Mouse (Mus musculus) cerebellum, adult 9-11 months (tissue): ENCODE results near the gene Upk3bl.
A peak's percentile ranks its signal among the peaks of the same experiment; 100 is the strongest.
"Not testable (repeated sequence)": the region's sequence is repeated elsewhere in the genome, so short reads cannot be mapped to it uniquely, and the experiment has no call there.

Source experiments
- DNase-seq: peaks from one replicate; pipeline ENCODE4 v3.0.0; 2022

Gene Upk3bl

DNA sequence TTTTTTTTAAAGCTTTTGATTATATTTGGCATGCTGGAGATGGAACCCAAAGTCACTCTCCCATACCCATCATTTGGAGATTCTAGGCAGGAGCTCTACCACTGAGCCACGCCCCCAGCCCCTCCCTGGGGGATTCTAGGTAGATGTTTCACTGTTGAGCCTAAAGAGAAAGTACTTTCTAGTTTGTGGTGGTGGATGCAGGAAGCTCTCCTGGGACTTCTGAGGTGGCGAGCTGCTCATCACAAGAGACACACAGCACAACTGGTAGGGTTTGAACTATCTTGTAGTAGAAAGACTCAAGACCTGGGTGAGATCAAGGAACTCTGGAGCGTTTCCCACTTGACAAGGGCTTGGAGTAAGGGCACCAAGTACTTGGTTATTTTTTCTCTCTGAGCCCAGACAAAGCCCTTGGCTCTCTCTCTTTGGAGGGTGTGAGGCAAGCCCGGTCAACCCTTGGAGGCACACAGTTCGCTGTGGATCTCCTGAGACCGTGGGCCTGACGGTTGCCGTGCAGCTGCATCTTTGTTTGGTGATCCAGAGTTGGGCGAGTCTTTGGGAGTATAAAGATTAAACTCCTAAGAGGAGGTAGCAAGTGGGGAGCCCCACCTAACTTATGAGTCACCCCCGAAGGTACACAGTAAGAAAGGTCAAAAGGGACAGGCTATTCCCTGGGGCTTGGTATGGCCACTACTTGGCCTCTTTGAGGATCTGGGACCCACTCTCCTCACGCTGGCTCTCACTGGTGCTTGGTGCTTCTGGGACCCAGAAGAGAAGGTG, at the start of gene Upk3bl:
Gene Upk3bl, plus strand, starts transcription at position 192 of the 777 bp plus-strand sequence.
- DNase-seq, result no peak

DNA sequence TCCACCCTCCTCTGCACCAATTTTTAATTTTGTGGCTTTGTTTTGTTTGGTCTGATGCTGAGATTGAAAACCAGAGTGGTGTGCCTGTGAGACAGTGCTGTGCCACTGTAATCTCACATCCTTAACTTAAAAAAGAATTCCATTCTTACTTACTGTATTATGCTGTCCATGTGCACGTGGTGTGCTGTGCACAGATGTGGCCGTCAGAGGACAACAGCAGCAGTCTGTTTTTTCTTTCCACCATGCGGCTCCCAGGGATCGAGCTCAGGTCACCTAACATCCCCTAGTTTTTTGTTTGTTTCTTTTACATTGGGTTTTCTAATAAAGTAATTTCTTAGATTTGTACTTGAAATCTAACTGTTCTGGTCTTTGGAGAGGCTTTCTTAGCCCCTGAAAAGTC, 49.8 kb upstream of the Upk3bl start:
- no peak for DNase-seq

DNA sequence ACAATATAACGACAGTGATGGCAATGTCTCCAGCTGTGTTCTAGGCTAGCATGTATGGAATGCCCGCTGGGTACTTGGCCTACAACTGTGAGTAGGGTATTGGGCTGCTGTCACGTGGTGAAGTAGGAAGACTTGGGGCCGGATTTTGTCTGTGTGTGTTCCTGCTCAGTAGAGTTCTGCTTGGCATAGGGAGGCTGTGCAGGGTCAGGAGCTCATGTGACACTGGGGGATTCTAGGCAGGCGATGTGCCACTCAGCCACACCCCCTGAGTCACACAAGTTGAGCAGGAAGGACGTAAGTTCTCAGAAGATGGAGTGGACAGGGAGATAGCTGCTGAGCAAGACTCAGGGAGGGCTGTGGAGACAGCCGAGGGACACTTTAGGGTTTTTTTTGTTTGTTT, 46.5 kb upstream of the Upk3bl start:
- no peak for DNase-seq

DNA sequence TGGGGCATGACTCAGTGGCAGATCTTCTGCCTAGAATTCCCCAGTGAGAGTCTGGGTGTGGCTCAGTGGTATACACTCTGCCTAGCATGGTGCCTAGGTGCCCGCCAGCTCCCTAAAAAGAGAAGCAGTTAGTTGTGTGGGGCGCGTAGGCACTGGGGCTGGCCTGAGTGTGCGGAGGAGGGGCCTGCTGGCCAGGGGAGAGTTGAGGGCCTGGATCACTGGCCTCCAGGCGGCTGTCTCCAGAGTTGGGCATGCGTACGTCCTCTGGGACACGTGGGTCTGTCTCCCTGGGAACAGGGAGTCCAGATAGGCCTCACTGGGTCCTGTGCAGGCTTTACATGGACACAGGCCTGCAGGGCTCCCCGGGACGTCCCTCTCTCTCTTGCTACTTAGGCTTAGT, 39.4 kb upstream of the Upk3bl start:
- DNase-seq, result no peak

DNA sequence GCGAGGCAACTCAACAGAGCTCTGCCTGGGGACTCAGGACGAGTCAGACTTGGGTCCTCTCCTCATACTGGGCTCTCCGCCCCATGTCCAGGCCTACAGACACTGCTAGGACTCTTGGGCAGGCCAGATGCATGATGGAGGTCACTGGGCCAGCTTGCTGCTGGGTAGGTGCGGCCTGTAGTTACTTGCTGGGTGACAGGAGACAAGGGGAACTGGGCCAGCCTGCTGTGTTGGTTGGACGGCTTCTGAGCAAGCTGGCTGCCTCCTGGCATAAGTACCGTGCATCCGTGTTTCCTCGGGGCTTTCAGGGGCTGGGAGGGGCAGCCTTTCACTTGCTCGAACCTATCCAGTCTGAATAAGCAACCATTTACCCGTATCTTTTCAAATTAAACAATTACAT, 38.7 kb upstream of the Upk3bl start:
- no peak for DNase-seq

DNA sequence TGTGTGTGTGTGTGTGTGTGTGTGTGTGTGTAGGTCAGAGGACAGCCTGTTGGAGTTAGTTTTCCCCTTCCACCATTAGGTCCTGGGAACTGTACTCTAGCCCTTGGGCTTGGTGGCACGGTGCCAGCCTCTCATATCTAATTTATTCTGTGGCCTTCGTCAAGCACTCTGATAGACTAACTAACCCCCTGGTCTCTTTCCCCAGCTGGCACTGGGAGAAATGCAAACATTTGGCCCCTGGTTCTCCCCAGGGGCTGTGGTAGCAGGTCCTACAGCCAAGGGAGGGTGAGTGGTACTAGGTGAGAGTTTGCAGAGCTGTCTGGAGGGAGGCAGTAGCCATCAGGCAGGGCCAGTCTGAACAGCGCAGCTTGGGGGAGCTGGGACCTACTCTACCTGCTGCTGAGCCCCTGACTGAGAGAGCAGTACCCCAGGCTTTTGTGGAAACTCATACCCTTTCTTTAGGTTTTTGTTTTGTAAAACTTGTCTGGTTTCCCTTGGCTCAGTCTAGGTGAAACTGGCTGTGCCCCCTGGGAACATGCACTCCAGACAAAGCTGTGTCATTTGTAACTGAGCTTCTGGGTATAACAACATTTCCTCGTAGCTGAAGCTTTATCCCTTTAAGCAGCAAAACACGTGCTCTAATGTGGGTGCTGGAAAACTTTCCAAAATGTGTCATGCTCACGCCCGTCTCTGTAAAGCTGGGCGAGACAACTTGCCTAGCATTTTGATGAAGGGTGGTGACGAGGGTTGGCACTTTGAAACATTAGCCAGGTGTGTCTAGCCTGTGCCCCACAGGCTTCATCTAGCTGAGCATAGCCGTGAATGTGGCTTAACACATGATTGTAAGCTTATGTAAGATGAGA, 38.0 kb upstream of the Upk3bl start:
- no peak for DNase-seq

DNA sequence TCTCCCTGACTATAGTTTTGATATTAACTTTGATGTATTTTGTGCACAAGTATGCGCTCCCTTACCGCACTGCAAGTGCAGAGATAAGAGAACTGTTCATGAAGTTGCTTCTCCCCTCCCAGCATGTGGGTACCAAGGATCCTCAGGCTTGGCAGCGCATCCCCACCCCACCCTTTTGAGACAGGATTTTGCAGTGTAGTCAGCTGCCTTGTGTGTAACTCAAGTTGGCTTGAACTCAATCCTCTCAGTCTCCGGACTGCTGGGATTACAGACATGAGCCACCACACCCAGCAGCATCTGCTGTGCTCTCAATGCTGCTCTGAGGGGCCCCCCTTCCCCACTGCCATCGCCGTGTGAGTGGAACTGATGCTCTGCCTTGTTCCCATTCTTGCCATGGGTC, 37.0 kb upstream of the Upk3bl start:
- DNase-seq, result no peak

DNA sequence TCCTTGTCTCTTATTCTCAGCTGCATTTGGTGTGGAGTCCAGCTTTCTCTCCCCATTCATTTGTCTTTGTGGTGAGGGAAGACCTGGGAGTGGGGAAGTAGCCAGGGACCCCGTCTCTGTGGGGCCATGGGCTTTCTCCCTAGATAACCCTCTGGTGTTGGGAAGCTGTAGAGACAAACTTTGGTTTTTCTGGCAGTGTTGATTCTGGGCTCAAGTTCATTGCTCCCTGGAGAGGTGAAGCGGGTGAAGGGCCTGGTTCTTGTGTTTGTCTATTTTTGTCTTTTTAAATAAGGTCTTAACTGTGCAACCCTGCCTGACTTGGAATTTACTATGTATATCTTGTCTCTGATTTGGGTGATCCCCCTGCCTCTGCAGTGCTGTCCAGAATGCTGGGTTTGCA, 35.6 kb upstream of the Upk3bl start:
- DNase-seq, result no peak

DNA sequence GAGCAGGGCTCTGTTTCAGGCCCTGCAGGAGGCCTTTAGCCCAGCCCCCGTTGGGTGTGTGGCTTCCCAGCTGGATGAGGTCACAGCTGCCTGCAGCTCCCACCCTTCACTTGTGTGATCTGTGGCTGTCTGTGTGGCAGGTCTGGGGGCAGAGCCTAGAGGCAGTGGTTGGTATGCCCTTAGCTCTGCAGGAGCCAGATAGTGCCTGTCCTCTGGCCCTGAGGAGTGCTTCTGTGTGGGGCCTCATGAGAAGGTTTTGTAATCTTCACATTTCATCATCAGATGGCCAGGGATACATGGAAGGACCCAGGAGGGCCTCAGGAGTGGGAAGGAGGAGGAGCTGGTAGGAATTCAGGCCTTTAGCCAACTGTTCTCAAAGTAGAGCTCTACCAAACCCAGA, 34.4 kb upstream of the Upk3bl start:
- DNase-seq, result no peak

DNA sequence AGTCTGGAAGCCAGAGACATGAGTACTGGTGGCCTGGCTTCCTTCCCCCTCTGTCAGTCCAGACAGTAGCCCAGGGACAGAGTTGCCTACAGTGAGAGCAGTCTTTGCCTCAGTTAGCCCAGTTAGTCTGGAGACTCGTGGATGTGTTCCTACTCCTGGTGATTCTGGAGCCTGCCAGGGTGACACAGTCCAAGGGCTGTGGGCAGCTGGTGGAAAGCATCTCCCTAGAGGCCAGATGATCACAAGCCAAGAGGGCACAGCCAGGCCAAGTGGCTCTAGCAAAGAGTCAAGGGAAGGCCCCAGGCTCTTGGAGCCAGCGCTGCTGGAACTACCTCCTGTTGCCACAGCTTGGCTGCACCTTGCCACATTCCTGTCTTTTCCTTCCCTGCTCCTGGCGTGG, 28.6 kb upstream of the Upk3bl start:
- peak; percentile 57 for DNase-seq

DNA sequence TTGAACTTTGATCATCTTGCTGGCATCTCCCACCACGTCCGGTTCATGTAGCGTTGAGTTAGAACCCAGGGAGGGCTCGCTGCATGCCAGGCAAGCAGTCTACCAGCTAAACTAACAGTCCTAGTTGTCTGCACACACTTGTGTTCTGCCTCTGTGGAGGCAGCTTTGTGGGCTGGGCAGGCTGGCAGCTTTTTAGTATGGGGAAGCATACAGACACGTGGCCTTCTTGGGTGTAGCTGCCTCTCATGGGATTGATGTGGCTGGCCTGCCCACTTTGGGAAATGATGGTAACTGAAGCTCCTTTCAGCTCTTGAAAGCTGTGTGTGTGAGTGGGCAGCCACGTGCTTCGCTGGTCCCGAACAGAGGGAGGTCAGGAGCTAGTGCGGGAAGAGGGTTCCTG, 27.4 kb upstream of the Upk3bl start:
- no peak for DNase-seq

DNA sequence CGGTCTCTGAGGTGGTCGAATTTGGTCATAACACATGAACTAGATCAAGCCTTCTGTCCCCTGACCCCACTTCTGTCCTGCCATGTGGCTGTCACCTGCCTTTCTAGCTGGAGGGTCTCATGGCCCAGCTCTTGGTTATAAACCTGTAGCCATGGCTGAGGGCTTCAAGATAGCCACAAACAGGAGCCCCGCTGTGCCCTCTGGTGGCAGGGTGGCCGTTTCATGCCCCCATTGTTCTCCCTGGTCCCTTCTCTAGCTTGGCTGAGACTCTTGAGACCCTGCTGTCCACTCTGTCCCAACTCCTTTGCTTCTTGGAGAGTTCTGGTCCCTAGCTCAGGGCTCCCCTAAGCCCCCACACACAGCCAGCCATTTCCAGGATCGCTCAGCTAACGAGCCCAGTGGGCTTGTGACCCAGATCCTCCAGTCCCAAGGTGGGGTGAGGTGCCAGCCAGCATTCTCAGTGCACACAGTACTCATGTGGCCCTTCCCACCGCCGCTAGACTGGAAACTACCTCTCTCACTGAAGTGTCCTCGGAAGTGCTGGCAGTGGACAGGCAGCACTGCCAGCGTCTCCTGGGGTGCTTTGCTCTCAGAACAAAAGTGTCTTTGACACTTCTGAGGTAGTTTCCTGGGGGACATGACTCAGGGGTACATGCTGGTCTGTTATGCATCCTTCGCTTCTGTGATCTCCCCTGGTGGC, 26.5 kb upstream of the Upk3bl start:
- DNase-seq, result no peak

DNA sequence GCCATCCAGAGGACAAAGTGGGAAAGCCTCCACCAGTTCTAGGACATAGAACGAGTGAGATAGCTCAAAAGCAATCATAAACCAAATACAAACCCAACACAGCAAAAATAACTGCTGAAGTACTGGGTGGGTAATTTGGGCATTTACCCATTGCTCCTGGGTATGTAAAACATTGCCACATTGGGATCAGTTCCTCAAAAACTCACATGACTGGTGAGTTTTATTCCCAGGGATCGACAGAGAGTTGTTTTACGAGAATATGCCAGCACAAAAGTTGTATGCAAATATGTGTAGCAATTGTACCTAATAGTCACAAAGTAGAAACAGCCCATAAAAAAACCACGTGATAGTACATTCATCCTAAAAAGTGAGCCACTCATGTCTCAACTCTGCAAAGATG, 19.4 kb upstream of the Upk3bl start:
- no peak for DNase-seq

DNA sequence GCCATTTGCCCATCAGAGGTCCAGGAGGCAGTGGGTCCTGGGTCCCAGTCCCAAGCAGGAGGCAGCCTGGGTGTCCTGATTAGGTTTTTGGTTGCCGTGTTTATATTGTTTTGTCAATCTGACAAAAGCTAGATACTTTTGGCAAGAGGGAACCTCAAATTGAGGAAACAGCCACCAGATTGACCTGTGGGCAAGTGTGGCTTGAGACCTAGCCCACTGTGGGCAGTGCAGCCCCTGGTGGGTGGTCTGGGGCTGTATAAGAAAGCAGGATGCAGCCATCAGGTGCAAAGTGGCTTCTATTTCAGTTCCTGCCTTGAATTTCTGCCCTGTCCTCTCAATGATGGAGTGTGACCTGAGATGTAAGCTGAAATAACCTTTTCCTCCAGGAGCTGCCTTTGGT, 19.0 kb upstream of the Upk3bl start:
- DNase-seq, result no peak

DNA sequence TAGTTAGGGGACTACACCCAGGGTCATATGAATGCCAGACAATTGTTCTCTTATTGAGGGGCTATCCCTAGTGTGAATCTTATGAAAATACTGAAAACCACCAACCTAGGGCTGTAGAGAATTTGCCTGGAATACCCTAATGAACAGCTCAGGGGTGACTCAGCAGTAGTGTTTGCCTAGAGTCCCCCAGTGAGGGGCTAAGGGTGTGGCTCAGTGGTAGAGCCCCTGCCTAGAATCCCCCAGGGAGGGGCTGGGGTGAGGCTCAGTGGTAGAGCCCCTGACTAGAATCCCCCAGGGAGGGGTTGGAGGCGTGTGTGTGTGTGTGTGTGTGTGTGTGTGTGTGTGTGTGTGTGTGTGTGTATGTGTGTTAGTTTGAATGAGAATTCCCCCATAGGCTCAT, 17.6 kb upstream of the Upk3bl start:
- DNase-seq, result no peak

DNA sequence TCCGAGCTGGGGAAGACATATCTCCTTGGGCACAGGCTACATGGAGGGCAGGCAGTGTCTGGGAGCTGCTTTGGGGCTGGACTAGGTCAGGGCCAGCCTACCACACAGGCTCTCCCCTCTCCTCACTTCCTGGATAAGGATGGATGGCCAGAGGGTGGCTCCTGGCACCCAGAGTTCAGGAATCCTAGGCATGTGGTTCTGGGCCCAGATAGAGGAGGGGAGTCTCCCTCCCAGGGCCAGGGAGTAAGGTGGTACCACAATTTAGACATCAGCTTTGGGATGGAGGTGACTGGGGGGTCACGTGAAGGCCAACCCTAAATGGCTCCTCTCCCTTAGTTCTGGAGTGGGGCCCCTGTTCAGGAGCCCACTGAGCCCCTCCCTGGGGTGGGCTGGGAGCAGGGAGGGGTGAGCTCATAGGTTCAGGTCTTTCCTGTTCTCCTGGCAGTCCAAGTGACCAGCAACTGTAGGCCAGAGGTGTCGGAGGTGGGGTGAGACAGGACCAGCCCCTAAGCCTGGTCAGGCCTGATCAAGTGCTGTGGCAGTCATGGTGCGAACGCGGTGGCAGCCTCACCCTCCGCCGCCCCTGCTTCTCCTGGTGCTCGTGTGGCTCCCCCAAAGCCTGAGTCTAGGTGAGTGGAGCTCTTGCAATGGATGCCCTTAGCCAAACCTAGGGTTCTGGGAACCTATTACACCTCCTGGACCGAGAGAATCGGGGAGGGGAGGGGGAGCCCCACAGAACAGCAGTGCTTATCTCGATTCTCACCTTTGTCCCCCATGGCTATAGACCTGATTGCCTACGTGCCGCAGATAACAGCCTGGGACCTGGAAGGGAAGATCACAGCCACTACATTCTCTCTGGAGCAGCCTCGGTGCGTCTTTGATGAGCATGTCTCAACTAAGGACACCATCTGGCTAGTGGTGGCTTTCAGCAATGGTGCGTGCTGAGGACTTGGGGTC, 15.8 kb upstream of the Upk3bl start, which contains the start of gene Upk3b:
Gene Upk3b, plus strand, starts transcription at position 239 of the 957 bp plus-strand sequence.
- no peak for DNase-seq

DNA sequence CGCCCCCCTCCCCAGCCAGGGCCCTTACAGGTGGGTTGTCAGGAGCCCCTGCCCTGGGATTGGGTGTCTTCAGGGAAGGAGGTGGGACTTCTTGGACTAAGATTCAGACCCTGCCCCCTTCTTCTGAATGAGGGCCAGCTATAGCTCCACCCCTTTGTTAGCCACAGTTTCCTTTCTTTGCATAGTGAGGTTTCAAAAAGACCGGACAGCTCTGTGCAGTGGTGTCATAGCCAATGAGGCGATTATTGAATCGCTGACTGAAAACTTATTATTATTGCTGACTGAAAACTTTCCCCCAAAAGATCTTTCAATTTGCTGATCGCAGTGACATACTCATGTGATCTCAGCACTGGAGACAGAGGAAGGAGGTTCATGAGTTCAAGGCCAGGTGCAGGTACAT, 14.1 kb upstream of the Upk3bl start:
- DNase-seq, result no peak

DNA sequence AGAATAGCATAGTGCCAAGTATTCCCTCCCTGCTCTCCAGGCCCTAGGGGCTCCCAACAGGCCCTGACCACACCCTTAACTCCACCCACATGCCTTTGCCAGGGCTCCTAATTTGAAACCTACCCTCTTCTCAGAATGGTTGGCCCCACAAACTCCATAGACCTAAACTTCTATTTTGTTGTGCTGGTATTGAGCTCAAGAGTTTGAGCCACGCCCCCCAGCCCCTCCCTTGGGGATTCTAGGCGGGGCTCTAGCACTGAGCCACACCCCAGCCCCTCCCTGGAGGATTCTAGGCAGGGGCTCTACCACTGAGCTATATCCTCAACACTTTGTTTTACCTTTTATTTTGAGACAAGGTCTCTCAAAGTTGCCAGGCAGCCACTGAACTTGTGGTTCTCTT, 13.0 kb upstream of the Upk3bl start:
- DNase-seq, result no peak

DNA sequence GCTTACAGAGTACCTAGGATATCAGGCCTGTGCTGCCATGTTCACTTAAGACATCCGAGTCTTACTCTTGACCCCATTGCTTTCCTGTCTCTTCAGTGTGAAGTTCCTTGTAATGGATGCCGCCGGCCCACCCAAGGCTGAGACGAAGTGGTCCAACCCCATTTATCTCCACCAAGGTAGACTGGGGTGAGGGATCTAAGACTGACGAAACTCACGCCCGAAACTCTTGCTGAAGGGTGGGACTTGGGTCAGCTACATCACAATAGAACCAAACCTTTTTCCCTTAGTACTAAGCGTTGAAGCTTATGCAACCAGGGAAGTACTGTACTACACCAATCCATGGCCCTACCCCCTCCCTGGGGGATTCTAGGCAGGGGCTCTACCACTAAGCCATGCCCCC, 12.6 kb upstream of the Upk3bl start:
- no peak for DNase-seq

DNA sequence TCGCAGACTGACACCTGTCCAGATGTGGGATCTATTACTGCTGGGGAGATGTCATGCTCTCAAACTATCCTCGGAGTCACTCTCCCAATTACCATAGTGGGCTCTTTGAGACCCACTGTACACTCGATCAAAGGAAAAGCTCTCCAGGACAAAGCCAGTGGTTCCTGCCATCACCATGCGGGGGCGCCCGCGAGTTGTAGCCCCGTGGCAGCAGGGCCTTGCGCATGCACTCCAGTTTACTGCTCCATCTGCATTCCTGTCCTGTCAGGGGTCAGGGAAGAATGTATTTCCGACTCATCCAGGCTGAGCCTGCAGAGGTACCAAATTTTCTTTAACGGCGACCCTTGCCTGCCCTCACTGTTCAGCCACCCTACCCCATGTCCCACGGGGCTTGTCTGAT, 9.4 kb upstream of the Upk3bl start:
- DNase-seq, result no peak

DNA sequence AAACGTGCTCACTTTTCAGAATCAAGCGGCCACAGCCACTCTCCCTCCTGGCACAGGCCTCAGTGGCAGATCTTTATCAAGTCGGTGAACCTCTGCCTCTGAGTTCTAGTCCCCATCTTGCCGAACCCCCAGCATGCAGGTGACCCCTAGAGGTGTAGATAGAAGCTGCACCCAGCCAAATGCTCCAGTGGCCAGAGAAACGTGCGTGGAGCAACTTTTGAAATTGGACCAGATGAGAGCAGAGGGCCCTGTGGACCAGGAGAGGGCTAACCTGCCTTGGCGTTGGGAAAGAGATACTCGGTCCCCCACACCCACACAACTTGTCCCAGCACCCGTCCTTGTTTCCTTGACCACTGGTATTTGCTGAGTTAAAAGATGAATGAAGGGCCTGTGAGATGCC, 8.9 kb upstream of the Upk3bl start:
- no peak for DNase-seq

DNA sequence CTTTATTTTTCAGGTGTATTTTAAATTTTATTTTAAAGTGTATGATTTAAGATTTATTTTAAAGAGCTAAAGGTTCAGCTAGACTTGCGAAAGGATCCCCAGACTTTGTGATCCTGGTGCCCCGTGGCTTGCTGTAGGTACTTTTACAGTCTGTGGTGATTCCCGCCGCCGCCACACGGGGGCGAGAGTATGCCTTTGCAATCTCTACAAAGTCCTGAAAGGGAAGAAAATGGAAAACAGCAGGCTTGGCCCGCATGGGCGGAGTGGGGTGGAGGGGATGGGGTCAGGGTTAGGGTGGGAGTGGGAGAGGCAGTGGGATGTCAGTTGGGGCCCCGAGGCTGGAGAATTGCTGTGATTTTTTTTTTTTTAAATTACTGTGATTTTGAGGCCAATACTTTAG, 8.3 kb upstream of the Upk3bl start:
- peak; percentile 63 for DNase-seq

DNA sequence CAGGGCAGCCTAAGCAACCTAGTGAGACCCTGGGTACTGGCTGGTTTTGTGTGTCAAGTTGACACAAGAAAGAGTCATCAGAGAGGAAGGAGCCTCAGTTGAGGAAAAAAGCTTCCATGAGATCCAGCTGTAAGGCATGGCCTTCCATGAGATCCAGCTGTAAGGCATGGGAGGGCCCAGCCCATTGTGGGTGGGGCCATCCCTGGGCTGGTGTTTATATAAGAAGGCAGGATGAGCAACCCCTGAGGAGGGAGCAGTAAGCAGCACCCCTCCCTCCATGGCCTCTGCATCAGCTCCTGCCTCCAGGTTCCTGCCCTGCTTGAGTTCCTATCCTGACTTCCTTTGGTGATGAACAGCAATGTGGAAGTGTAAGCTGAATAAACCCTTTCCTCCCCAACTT, 5.8 kb upstream of the Upk3bl start:
- not testable (repeated sequence) for DNase-seq
